ENCODE assay signal across 19 mouse cellular contexts in genomic region chr16:90456495-90457125, GRCm38 (mm10).
DNase-seq lines count a peak whose midpoint lies in the region; ATAC-seq lines count a peak whose summit lies in the region.
"Had no signal": no experiment of that assay in that cellular context is flagged by ENCODE, and none has a peak within 500 bp of the region (broad histone marks: within the 10 kb centered on the region; RNA-seq: fewer than 3 reads in every experiment).

No protein-coding gene starts in this region.

- 86% methylated on average over 7 of the region's 7 CpGs for WGBS in heart, embryonic 10.5 days
- 65% methylated on average over 7 of the region's 7 CpGs for WGBS in embryonic facial prominence, embryonic 14.5 days
- 77% methylated on average over 7 of the region's 7 CpGs for WGBS in forebrain, embryonic 14.5 days

- H3K4me2 ChIP-seq in embryonic facial prominence, embryonic 14.5 days (ENCODE audit: low read depth, low read length), result no peak overlapping the region
- no peak overlapping the region for H3K4me2 ChIP-seq in forebrain, embryonic 14.5 days (ENCODE audit: low read length)

- no peaks in the 10 kb centered on the region for H3K9me3 ChIP-seq in heart, embryonic 10.5 days
- H3K9me3 ChIP-seq in embryonic facial prominence, embryonic 14.5 days (ENCODE audit: control insufficient read depth, low read length), result no peaks in the 10 kb centered on the region
- H3K9me3 ChIP-seq in forebrain, embryonic 14.5 days (replicated peaks; ENCODE audit: control insufficient read depth, low read length), result no peaks in the 10 kb centered on the region
- H3K9me3 ChIP-seq: megakaryocyte, embryonic 14.5 days had no signal

- H3K27ac ChIP-seq in heart, embryonic 10.5 days, result 0 out of 2 replicates have a peak overlapping the region, but pooled peaks have one; percentile 16
- H3K27ac ChIP-seq in embryonic facial prominence, embryonic 14.5 days (replicated peaks; ENCODE audit: low read depth, low read length), result no peak overlapping the region; the same call in 1 of the 2 replicates
- no peak overlapping the region for H3K27ac ChIP-seq in forebrain, embryonic 14.5 days (ENCODE audit: low read depth, low read length)
- H3K27ac ChIP-seq: liver, embryonic 14.5 days; stomach, postnatal 0 days had no signal

- H3K4me3 ChIP-seq in heart, embryonic 10.5 days, result no peak overlapping the region
- H3K4me3 ChIP-seq in embryonic facial prominence, embryonic 14.5 days (ENCODE audit: low read depth, low read length), result no peak overlapping the region
- no peak overlapping the region for H3K4me3 ChIP-seq in forebrain, embryonic 14.5 days (ENCODE audit: low read depth, low read length)
- H3K4me3 ChIP-seq: megakaryocyte, embryonic 14.5 days had no signal

- peaks cover 80% of the 10 kb centered on the region for H3K4me1 ChIP-seq in heart, embryonic 10.5 days
- H3K4me1 ChIP-seq in embryonic facial prominence, embryonic 14.5 days (ENCODE audit: control insufficient read depth, insufficient read depth, low read length), result peaks cover 33% of the 10 kb centered on the region
- peaks cover 8% of the 10 kb centered on the region; the same call in 1 of the 2 replicates for H3K4me1 ChIP-seq in forebrain, embryonic 14.5 days (ENCODE audit: control insufficient read depth, insufficient read depth, low read length)
- H3K4me1 ChIP-seq: megakaryocyte, embryonic 14.5 days had no signal

- intact Hi-C loops in heart, postnatal 25 days (cut with DNase I), result loop anchor here (5.0 kb wide), 1 partner anchor 69 kb away; the partner anchor contains the start of gene Hunk

- no peak overlapping the region for H3K9ac ChIP-seq in embryonic facial prominence, embryonic 14.5 days (ENCODE audit: low read depth, low read length)
- H3K9ac ChIP-seq in forebrain, embryonic 14.5 days (ENCODE audit: low read length), result no peak overlapping the region
- H3K9ac ChIP-seq: liver, embryonic 14.5 days had no signal

- H3K36me3 ChIP-seq in heart, embryonic 10.5 days, result peaks cover 49% of the 10 kb centered on the region
- peaks cover 38% of the 10 kb centered on the region for H3K36me3 ChIP-seq in embryonic facial prominence, embryonic 14.5 days (ENCODE audit: control insufficient read depth, insufficient read depth, low read length)
- H3K36me3 ChIP-seq in forebrain, embryonic 14.5 days (ENCODE audit: control insufficient read depth, insufficient read depth, low read length), result peaks cover 30% of the 10 kb centered on the region

- no peak for DNase-seq in heart, embryonic 10.5 days (ENCODE audit: low spot score)
- no peak for DNase-seq in heart, postnatal 25 days (ENCODE audit: low spot score)
- DNase-seq in CD4-positive, CD25-positive, alpha-beta regulatory T cell, adult 2 months (ENCODE audit: low read depth, low spot score), result peak; percentile 60
- peak; percentile 70 for DNase-seq in embryonic facial prominence, embryonic 14.5 days (ENCODE audit: low spot score)
- DNase-seq in frontal cortex, postnatal 36 days (ENCODE audit: low spot score in 2 of 2), result no peak
- DNase-seq in forebrain, embryonic 14.5 days (ENCODE audit: low spot score), result no peak
- DNase-seq in cerebellum, postnatal 10 days, result no peak
- DNase-seq: adrenal gland, postnatal 10 days; cerebellum, adult 11 months; cerebellum, postnatal 25 days; gastrocnemius, postnatal 14 days; kidney, adult 9 months; kidney, postnatal 36 days had no signal

- H3K27me3 ChIP-seq in heart, embryonic 10.5 days (ENCODE audit: insufficient read depth, poor library complexity, severe bottlenecking), result no peaks in the 10 kb centered on the region
- no peaks in the 10 kb centered on the region for H3K27me3 ChIP-seq in embryonic facial prominence, embryonic 14.5 days (replicated peaks; ENCODE audit: control insufficient read depth, insufficient read depth, low read length)
- H3K27me3 ChIP-seq in forebrain, embryonic 14.5 days (replicated peaks; ENCODE audit: control insufficient read depth, insufficient read depth, low read length), result no peaks in the 10 kb centered on the region
- H3K27me3 ChIP-seq: megakaryocyte, embryonic 14.5 days; Patski had no signal

- peak; percentile 75 for ATAC-seq in embryonic facial prominence, embryonic 14.5 days (ENCODE audit: low read depth)
- peak; percentile 57 for ATAC-seq in megakaryocyte, adult 5-6 weeks (ENCODE audit: poor library complexity, severe bottlenecking)
- ATAC-seq in forebrain, embryonic 14.5 days, result no peak
- ATAC-seq: midbrain, embryonic 16.5 days; Patski had no signal

Comparison
In these comparisons a context has a peak if more than half of its experiments do, and no peak if none do; other contexts are left out.
1. DNase-seq: peak in CD4-positive, CD25-positive, alpha-beta regulatory T cell, adult 2 months (single experiment) and embryonic facial prominence, embryonic 14.5 days (single experiment); none in heart, embryonic 10.5 days (single experiment), heart, postnatal 25 days (single experiment), frontal cortex, postnatal 36 days (0 of 2), forebrain, embryonic 14.5 days (single experiment) and cerebellum, postnatal 10 days (0 of 2).